Mouse (Mus musculus) MEL (cell line): ENCODE measurements at regions not wholly inside any gene's neighbourhood (a gene's known extent, or its start where the extent isn't known, plus 50 kb on each side); places are given as distances from the start of the nearest gene placed in this dataset.

Source experiments
- CTCF ChIP-seq, 3 experiments: IDR thresholded peaks in 2 of 3; conservative IDR thresholded peaks in 1 of 3; 2 replicates each; pipeline ENCODE4 v1.5.1; 2011 to 2012; ENCODE audit warnings: low read length in 3 of 3, low read depth in 2 of 3, mild to moderate bottlenecking in 2 of 3, improper control_type of control experiment in 1 of 3, inconsistent platforms in 1 of 3, mixed read lengths in 1 of 3, moderate library complexity in 1 of 3; ENCODE audit not compliant: control insufficient read depth in 1 of 3, insufficient read depth in 1 of 3, poor library complexity in 1 of 3, severe bottlenecking in 1 of 3
- ETS1 ChIP-seq: IDR thresholded peaks from 2 replicates; pipeline ENCODE4 v1.6.1; 2012; ENCODE audit warnings: low read depth, mild to moderate bottlenecking, inconsistent platforms, low read length, improper control_type of control experiment, moderate library complexity
- GABPA ChIP-seq: IDR thresholded peaks from 2 replicates; pipeline ENCODE4 v1.6.1; 2012; ENCODE audit warnings: low read depth, mild to moderate bottlenecking, inconsistent platforms, low read length, improper control_type of control experiment, moderate library complexity
- NELFE ChIP-seq: IDR thresholded peaks from 2 replicates; pipeline ENCODE4 v1.6.1; 2011; ENCODE audit warnings: low read depth, low read length, improper control_type of control experiment
- POLR2A ChIP-seq, 2 experiments: IDR thresholded peaks; 2 replicates each; pipeline ENCODE4 v1.6.1; 2011 to 2012; ENCODE audit warnings: low read length in 2 of 2, mild to moderate bottlenecking in 2 of 2, control low read depth in 1 of 2, improper control_type of control experiment in 1 of 2, low read depth in 1 of 2, moderate library complexity in 1 of 2; ENCODE audit not compliant: control insufficient read depth in 1 of 2, insufficient read depth in 1 of 2, poor library complexity in 1 of 2
- POLR2AphosphoS2 ChIP-seq: IDR thresholded peaks from 2 replicates; pipeline ENCODE4 v1.6.1; 2011; ENCODE audit warnings: low read length, improper control_type of control experiment
- RAD21 ChIP-seq: IDR thresholded peaks from 2 replicates; pipeline ENCODE4 v1.6.1; 2011; ENCODE audit warnings: mild to moderate bottlenecking, low read depth, low read length, improper control_type of control experiment
- SMC3 ChIP-seq: IDR thresholded peaks from 2 replicates; pipeline ENCODE4 v1.6.1; 2011; ENCODE audit warnings: low read depth, low read length, improper control_type of control experiment
- TAL1 ChIP-seq: IDR thresholded peaks from 2 replicates; pipeline ENCODE4 v1.6.1; 2012; ENCODE audit warnings: mild to moderate bottlenecking, inconsistent platforms, low read length, moderate library complexity, mixed read lengths
- UBTF ChIP-seq: IDR thresholded peaks from 2 replicates; pipeline ENCODE4 v1.6.1; 2012; ENCODE audit warnings: low read depth, mild to moderate bottlenecking, inconsistent platforms, low read length, improper control_type of control experiment, moderate library complexity, borderline replicate concordance; ENCODE audit not compliant: insufficient read depth
- USF1 ChIP-seq: IDR thresholded peaks from 2 replicates; pipeline ENCODE4 v1.6.1; 2014; ENCODE audit warnings: low read depth, mild to moderate bottlenecking, inconsistent platforms, low read length, improper control_type of control experiment, moderate library complexity
- ZC3H11A ChIP-seq: IDR thresholded peaks from 2 replicates; pipeline ENCODE4 v1.6.1; 2012; ENCODE audit warnings: low read depth, mild to moderate bottlenecking, inconsistent platforms, low read length, improper control_type of control experiment
- ZKSCAN1 ChIP-seq: IDR thresholded peaks from 2 replicates; pipeline ENCODE4 v1.6.1; 2012; ENCODE audit warnings: low read depth, mild to moderate bottlenecking, inconsistent platforms, low read length, improper control_type of control experiment, moderate library complexity

GRCm38 (mm10) chr10:21462915-21463314 lies 85.8 kb downstream of the Aldh8a1 start:
- no peak for TF ChIP-seq GABPA
- TF ChIP-seq ZC3H11A = no peak
- no peak for TF ChIP-seq POLR2AphosphoS2
- TF ChIP-seq SMC3 = no peak
- TF ChIP-seq ETS1 = no peak
- TF ChIP-seq USF1 = no peak
- TF ChIP-seq POLR2A (IDR thresholded peaks at IDR 0.05; ENCODE audit: control insufficient read depth in 1 of 2, insufficient read depth in 1 of 2, low read depth in 1 of 2, low read length in 2 of 2, poor library complexity in 1 of 2) = no peak
- no peak for TF ChIP-seq TAL1
- TF ChIP-seq CTCF (IDR thresholded peaks at IDR 0.05 in 2 of 3, conservative IDR thresholded peaks at IDR 0.05 in 1 of 3; ENCODE audit: control insufficient read depth in 1 of 3, insufficient read depth in 1 of 3, low read depth in 2 of 3, low read length in 3 of 3, poor library complexity in 1 of 3, severe bottlenecking in 1 of 3) = no peak
- no peak for TF ChIP-seq UBTF
- TF ChIP-seq ZKSCAN1 = no peak
- TF ChIP-seq NELFE = no peak
- no peak for TF ChIP-seq RAD21
